Mouse (Mus musculus) urinary bladder, postnatal 36 days (tissue): ENCODE data around the gene Cobll1.

Experiments used
- DNase-seq, 2 experiments: peaks; one replicate each; pipeline ENCODE4 v3.0.0; 2022; ENCODE audit warnings: low spot score in 2 of 2, mixed read lengths in 1 of 2

The Cobll1 gene

GRCm38 (mm10) chr2:65093990-65094389 is 145.2 kb downstream of the Cobll1 start:
- DNase-seq = no peak

- DNase-seq = no peak
These were observed 148.2 kb downstream of the Cobll1 start for GRCm38 (mm10) chr2:65090986-65091385.

- DNase-seq = no peak
These were observed 152.0 kb downstream of the Cobll1 start for GRCm38 (mm10) chr2:65087197-65087596.

- DNase-seq = no peak
These were observed 155.8 kb downstream of the Cobll1 start for GRCm38 (mm10) chr2:65083411-65083810.

- no peak for DNase-seq
These were observed 161.7 kb downstream of the Cobll1 start for GRCm38 (mm10) chr2:65077544-65077943.

- no peak for DNase-seq
These were observed 163.4 kb downstream of the Cobll1 start for GRCm38 (mm10) chr2:65075840-65076239.

- no peak for DNase-seq
These were observed 163.8 kb downstream of the Cobll1 start for GRCm38 (mm10) chr2:65075431-65075830.

- DNase-seq = no peak
These were observed 167.0 kb downstream of the Cobll1 start for GRCm38 (mm10) chr2:65072205-65072604.

- DNase-seq = no peak
These were observed 185.4 kb downstream of the Cobll1 start for GRCm38 (mm10) chr2:65053764-65054163.

GRCm38 (mm10) chr2:65052191-65053012 is 186.8 kb downstream of the Cobll1 start:
- DNase-seq = no peak

- no peak for DNase-seq
These were observed 188.4 kb downstream of the Cobll1 start for GRCm38 (mm10) chr2:65050776-65051175.

GRCm38 (mm10) chr2:65048234-65049017 is 190.8 kb downstream of the Cobll1 start:
- DNase-seq = no peak
